Mouse (Mus musculus) CD8-positive naive resting alpha-beta T cell, adult 2 months (primary cell): Measurements from ENCODE around the gene Des.

Experiments
- DNase-seq, 2 experiments: peaks; one replicate each; pipeline ENCODE4 v3.0.0; 2022; ENCODE audit warnings: low read depth in 2 of 2, low spot score in 2 of 2

The Des gene

GRCm38 (mm10) chr1:75345036-75345935 is 14.8 kb upstream of the Des start:
- no peak for DNase-seq

GRCm38 (mm10) chr1:75347279-75347678 is 12.8 kb upstream of the Des start:
- no peak for DNase-seq

DNA sequence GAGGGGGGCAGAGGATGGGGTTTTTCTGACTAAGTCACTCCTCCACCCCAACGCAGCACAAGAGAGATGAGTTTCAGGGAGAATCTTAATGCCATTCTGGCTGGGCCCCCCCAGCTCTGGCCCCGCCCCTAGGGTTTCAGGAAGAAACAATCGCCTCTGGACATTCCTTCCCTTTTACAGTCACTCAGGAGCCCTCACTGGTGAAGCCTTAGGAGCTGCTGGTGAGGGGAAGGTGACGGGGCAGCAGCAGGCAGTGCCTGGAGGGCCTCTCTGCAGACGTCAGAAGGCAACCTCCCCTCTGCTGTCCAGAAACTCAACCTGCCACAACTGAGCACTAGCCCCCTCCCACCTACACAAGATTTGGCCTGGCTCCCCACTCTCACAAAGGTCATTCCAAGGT is 10.9 kb upstream of the Des start:
- DNase-seq: no peak

DNA sequence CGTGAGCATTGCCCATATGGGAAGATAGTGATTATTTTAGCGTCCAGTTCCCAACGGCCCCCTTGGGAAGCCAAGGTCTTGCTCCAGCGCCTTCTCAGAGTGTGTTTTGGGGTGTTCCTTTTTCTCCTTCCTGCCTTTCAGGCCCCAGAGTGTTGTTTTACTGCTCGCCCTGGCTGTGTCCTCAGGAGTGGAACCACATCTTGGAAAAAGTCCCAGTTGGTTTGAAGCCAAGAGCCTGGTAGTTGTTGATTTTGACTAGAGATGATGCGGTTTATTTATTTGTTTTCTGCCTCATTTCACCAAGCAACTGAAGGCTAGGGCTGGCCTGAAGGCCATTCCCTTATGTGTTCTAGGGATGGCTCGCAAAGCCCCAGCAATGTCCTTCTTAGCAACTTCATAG is 2.9 kb upstream of the Des start:
- DNase-seq: no peak

- no peak for DNase-seq
These were observed 2.1 kb upstream of the Des start for GRCm38 (mm10) chr1:75358009-75358408.

- no peak for DNase-seq
These were observed 783 bp upstream of the Des start for GRCm38 (mm10) chr1:75359346-75359745.

- DNase-seq: no peak
These were observed 994 bp downstream of the Des start for GRCm38 (mm10) chr1:75361123-75361522.

DNA sequence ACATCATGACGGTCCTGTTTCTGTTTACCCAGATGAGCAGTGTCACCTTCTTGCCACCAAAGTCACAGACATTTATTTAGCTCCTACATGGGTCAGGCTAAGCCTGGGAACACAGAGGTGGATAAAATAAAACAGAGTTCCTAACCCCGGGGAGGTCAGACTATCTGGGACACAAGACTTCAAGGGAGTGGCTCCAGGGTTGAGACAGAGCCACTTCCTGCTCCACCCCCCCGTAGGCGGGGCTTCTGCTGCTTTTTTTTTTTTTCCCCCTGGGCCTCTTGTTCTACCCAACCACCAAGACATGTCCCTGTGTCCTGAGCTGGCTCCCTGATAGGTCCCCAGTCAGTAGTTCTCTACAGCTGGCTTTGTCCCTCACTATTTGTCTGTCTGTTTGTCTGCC is 1.6 kb downstream of the Des start:
- no peak for DNase-seq

- DNase-seq: no peak
These were observed 3.7 kb downstream of the Des start for GRCm38 (mm10) chr1:75363868-75364267.

DNA sequence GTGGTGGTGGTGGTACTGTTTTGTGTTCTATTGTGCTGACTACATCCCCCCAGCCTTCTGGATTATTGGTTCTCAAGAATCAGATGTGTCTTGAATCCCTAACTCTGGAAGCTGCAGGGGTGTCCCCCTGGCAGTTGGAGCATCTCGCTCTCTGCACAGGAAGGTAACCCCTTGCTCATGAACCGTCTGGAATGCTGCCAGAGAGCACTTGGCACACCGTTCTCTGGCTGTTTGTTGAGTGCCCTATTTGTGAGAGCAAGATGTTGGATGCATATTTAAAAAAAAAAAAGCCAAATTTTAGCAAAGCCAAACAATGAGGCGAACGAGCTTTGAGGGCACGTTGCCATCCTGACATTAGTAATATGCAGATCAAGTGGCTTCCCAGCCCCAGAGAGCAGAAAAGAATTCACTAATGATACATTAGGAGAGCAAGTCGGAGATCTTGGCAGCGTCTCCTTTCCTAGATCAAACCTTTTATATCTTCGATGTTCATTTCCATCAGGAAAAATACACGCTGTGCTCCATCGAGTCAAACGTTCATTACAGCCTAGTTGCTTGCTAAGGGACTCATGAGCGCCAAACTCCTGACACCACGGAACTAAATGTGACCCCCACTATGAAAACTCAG is 5.5 kb downstream of the Des start:
- no peak for DNase-seq

DNA sequence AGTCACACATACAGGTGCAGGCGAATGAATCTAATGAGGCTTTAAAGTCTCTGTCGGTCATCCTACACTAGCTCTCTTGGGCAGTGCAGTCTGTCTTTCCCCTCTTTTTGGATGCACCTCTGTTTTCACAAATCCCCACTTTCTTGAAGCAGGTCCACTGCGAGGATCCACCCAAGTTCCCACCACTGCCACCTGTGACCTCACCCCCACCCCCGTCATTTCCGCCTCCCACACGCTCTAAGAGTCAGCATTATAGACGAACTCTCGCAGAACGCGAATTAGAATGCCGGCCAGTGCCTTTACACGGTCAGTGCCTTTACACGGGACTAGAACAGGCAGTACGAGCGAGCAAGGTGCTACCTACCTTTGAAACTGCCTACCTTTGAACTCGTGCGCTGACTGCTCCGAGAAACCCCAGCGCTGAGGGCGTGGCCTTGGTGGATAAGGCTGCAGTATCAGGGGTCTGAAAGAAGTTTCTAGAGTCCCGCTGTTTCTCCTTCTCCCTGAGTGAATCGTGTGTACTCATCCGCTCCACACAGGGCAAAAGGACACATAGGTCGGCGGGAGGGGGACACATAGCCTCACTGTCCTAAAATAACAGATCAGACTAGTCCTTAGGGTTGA is 9.3 kb downstream of the Des start:
- DNase-seq: no peak

- no peak for DNase-seq
These were observed 10.0 kb downstream of the Des start for GRCm38 (mm10) chr1:75369984-75370660.

GRCm38 (mm10) chr1:75371317-75372095 is 11.4 kb downstream of the Des start:
- no peak for DNase-seq

DNA sequence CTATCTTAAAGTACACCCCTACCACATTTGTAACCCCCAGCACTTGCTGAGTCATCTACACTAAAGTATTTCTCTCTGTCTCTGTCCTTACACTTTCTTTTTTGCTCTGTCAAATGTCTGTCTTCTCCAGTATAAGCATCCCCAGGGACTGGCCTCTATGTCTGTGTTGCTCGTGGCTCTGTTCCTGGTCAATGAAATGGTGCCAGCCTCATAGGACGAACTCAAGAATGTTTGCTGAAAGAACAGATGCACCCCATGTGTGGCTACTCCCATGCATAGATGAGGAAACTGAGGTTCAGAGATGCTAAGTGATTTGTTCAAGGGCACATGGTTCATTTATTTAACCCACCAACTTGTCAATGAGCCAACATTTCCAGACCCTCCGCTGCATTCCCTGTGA is 12.3 kb downstream of the Des start:
- DNase-seq: no peak

- DNase-seq: no peak
These were observed 13.1 kb downstream of the Des start for GRCm38 (mm10) chr1:75373276-75373675.

- no peak for DNase-seq
These were observed 15.1 kb downstream of the Des start, which contains the start of gene Speg for GRCm38 (mm10) chr1:75374950-75375936. Gene Speg, plus strand, starts transcription at chr1:75375297.

GRCm38 (mm10) chr1:75379196-75379595 is 19.1 kb downstream of the Des start:
- DNase-seq: no peak

- no peak for DNase-seq
These were observed 19.8 kb downstream of the Des start for GRCm38 (mm10) chr1:75379931-75380330.

- DNase-seq: no peak
These were observed 20.8 kb downstream of the Des start for GRCm38 (mm10) chr1:75380951-75381350.
